Mouse (Mus musculus) liver, adult 2 months (tissue): Measurements from ENCODE around the gene F830045P16Rik. TPM values are rescaled to one million over a fixed set of nuclear protein-coding genes. Genes with fewer than 3 reads are reported as not detected.
"Not testable (repeated sequence)": the region's sequence is repeated elsewhere in the genome, so short reads cannot be mapped to it uniquely, and the experiment has no call there.

ENCODE experiments used
- DNase-seq: peaks from one replicate; pipeline ENCODE4 v3.0.0-alpha.2; 2011; ENCODE audit warnings: low read depth, low spot score; ENCODE audit errors: extremely low read depth
- H3K27ac ChIP-seq: fragments of 200-500 bp; replicated peaks from 2 replicates; pipeline ENCODE4 v1.5.1; 2012; ENCODE audit warnings: low read depth, mild to moderate bottlenecking, control low read depth, inconsistent platforms, low read length; ENCODE audit not compliant: insufficient read depth
- H3K27me3 ChIP-seq: fragments of 200-500 bp; 2 replicates; pipeline ENCODE4 v1.6.1; 2012; ENCODE audit warnings: mild to moderate bottlenecking, moderate library complexity, low read length, inconsistent platforms; ENCODE audit not compliant: control insufficient read depth, insufficient read depth
- H3K36me3 ChIP-seq: fragments of 200-500 bp; 2 replicates; pipeline ENCODE4 v1.6.1; 2012; ENCODE audit warnings: low read length, inconsistent platforms; ENCODE audit not compliant: control insufficient read depth, insufficient read depth
- H3K4me1 ChIP-seq: fragments of 200-500 bp; 2 replicates; pipeline ENCODE4 v1.6.1; 2011; ENCODE audit warnings: low read length; ENCODE audit not compliant: control insufficient read depth, insufficient read depth
- H3K4me3 ChIP-seq: fragments of 200-500 bp; 2 replicates; pipeline ENCODE4 v1.5.1; 2011; ENCODE audit warnings: low read depth, mild to moderate bottlenecking, control low read depth, low read length, moderate library complexity; ENCODE audit not compliant: insufficient read depth
- H3K79me2 ChIP-seq: fragments of 200-500 bp; 2 replicates; pipeline ENCODE4 v1.6.1; 2012; ENCODE audit warnings: inconsistent platforms, mild to moderate bottlenecking, low read length, moderate library complexity; ENCODE audit not compliant: control insufficient read depth, insufficient read depth
- H3K9ac ChIP-seq: fragments of 200-500 bp; 2 replicates; pipeline ENCODE4 v1.6.1; 2012; ENCODE audit warnings: low read depth, mild to moderate bottlenecking, control low read depth, inconsistent platforms, low read length
- CTCF ChIP-seq: fragments of 200-500 bp; IDR thresholded peaks from 2 replicates; pipeline ENCODE4 v1.5.1; 2011; ENCODE audit warnings: low read depth, low read length, control low read depth
- POLR2A ChIP-seq: fragments of 200-500 bp; IDR thresholded peaks from 2 replicates; pipeline ENCODE4 v1.6.1; 2011; ENCODE audit warnings: low read length, control low read depth; ENCODE audit not compliant: insufficient read depth; ENCODE audit errors: extremely low read depth
- WGBS: fragments of 180-500 bp; shearing (Covaris S2); methylation state at CpG from one replicate; pipeline ENCODE4 v1.1.7; 2018; 5-methylcytosine and 5-hydroxymethylcytosine counted together
- polyA plus RNA-seq: library from polyadenylated mRNA; depleted of rRNA; stranded (reverse); fragments of >200 nt; gene quantifications from 2 replicates; pipeline ENCODE4 v1.2.3, GENCODE M21; 2012
- total RNA-seq: library from RNA; depleted of rRNA; stranded (reverse); fragments of >200 nt; gene quantifications from 2 replicates; pipeline ENCODE4 v1.2.3, GENCODE M21; 2014

Gene F830045P16Rik
- total and polyA plus RNA-seq, 2 experiments: not detected

DNA sequence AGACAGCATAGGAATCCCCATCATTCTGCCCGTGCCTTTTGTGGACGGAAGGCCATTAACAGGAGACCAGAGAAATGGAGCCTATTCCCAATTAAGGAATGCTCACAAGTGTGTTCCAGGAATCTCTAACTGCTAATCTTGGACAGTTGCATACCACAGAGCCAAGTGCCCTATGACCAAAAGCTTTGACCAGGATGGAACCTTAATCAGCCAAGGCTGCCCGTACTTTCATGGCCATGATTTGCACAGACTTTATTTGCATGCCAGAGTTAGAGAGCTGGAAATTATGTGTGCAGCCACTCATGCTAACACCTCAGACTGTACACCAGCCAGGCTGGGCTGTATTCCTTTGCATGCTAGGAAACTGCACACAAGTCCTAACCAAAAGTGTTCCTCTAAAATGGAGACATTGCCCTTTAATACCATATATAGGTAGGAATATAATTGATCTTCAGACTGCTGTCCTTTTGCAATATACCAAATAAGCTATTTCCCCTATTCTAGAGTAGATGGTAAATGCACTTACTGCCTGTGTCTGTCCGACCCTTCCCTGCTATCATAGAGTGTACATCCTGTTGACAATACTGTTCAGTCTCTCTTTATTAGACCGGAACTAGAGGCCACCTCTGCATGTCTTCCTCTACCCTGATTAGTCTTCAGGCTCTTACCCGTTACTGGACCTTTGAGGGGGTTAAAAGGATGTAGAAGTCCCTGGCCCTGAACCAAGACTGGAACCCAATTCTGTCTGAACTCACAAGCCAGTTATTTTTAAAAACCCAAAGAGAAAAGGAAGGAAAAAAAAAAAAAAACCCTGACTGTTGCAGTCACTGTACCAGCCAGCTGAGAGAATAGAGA is 22.6 kb downstream of the F830045P16Rik start:
- no peak for TF ChIP-seq POLR2A
- no peak for TF ChIP-seq CTCF

DNA sequence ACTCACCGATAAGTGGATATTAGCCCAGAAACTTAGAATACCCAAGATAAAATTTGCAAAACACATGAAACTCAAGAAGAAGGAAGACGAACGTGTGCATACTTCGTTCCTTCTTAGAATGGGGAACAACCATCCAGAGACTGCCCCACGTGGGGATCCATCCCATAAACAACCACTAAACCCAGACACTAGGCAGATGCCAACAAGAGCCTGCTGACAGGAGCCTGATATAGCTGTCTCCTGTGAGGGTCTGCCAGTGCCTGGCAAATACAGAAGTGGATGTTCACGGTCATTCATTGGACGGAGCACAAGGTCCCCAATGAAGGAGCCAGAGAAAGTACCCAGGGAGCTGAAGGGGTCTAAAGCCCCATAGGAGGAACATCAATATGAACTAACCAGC is 24.3 kb downstream of the F830045P16Rik start:
- not testable (repeated sequence) for H3K4me1 ChIP-seq, H3K4me3 ChIP-seq, H3K9ac ChIP-seq, H3K36me3 ChIP-seq, H3K27ac ChIP-seq, H3K79me2 ChIP-seq, H3K27me3 ChIP-seq
- DNase-seq: peak; percentile 5
- 92% methylated on average over 7 of the region's 7 CpGs for WGBS

More for the DNA sequence above, 22.6 kb downstream of the F830045P16Rik start:
- Histone ChIP-seq H3K36me3 (no peaks in the 10 kb centered on the region), H3K27me3 (no peaks in the 10 kb centered on the region), H3K9ac (no peak overlapping the region), H3K79me2 (no peaks in the 10 kb centered on the region), H3K27ac (peak overlapping the region; percentile 84), H3K4me3 (no peak overlapping the region), H3K4me1 (peaks cover 6% of the 10 kb centered on the region; the same call in 1 of the 2 replicates)
- DNase-seq: peak; percentile 14
- WGBS: 70% methylated on average over 6 of the region's 6 CpGs

DNA sequence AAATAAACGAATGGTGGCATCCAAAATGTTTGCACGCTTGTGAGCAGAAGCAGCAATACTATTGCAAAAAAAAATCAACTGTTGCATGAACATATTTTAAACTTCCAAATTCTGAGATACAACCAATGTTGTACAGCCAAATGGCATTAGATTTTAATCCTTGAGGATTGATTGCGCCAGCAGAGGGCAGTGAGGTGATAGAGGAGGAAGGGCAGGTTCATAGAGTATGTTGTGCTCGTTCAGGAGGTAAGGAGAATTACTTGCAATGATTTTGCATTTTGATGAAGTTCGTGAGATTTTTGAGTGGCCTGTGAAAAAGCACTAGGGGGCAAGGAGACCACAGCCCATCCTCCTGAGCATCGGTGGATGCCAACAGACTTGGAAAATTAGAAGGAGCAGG is 33.8 kb downstream of the F830045P16Rik start:
- TF ChIP-seq CTCF (peak; percentile 47; the same call in 1 of the 2 replicates), POLR2A (no peak)
- WGBS: 14% methylated on average over 6 of the region's 6 CpGs
- no peaks in the 10 kb centered on the region for H3K79me2 ChIP-seq
- H3K4me1 ChIP-seq: no peaks in the 10 kb centered on the region
- peak; percentile 42 for DNase-seq
- 0 out of 2 replicates have a peak, but pooled peaks cover 2% of the 10 kb centered on the region for H3K27me3 ChIP-seq
- no peak overlapping the region for H3K9ac ChIP-seq
- no peak overlapping the region for H3K27ac ChIP-seq
- no peak overlapping the region for H3K4me3 ChIP-seq
- no peaks in the 10 kb centered on the region for H3K36me3 ChIP-seq

DNA sequence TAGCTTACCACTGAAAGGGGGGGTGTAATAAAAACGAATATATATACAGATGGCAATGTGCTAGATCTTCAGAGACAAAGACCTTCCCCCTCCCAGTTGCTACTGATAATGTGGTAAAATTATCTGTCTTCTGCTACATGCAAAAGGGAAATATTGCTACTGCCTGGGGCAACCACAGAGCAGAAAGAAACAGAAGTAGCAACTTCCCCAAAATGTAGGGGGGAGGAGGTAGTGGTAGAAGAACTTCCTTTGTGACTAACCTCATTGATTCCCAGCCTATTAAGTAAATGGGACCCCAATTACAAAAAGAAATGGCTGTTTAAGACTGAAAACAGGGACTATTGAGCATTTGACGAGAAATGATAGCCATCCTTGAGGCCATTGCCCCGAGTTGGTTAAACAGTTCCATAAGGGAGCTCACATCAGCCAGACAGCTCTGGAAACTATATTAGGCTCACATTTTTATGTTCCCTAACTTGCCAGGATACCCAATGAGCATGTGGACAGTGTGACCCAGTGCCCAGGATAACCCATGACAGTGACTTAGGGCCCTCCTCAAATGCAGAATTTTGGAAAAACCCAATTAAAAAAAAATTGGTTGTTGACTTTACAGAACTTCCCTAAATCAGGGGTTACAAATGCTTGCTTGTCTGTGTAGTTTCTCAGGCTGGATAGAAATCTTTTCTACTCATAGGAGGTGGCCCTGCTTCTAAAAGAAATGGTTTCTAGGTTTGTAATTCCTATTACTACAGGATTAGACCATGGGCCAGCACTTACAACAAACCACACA is 46.7 kb downstream of the F830045P16Rik start:
- H3K4me1 ChIP-seq: no peaks in the 10 kb centered on the region
- peak; percentile 36 for DNase-seq
- H3K4me3 ChIP-seq: no peak overlapping the region
- peak overlapping the region; percentile 44 for H3K27ac ChIP-seq
- WGBS: 65% methylated on average over 3 of the region's 3 CpGs
- TF ChIP-seq CTCF (no peak), POLR2A (no peak)
- no peaks in the 10 kb centered on the region; the same call in 1 of the 2 replicates for H3K27me3 ChIP-seq
- no peaks in the 10 kb centered on the region for H3K79me2 ChIP-seq
- no peaks in the 10 kb centered on the region for H3K36me3 ChIP-seq
- H3K9ac ChIP-seq: no peak overlapping the region

DNA sequence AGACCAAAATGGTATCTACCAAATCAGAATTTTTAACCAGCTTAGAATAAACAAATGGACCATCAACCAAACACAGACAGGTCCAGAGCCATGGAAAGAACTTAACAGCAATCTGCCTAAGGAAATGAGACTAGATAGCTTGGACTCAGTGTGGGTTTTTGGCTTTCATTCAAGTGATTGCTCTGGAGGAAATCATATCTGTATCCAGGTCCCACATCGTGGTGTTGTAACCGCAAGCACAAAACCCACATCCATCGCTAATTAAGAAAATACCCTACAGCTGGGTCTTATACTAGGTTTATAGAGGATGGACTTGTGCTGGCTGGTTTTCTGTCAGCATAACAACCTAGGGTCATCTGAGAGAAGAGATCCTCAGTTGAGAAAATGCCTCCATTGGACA is 53.3 kb downstream of the F830045P16Rik start:
- Histone ChIP-seq H3K4me1 (no peaks in the 10 kb centered on the region), H3K4me3 (no peak overlapping the region), H3K27me3 (no peaks in the 10 kb centered on the region), H3K36me3 (no peaks in the 10 kb centered on the region), H3K9ac (no peak overlapping the region), H3K27ac (no peak overlapping the region), H3K79me2 (no peaks in the 10 kb centered on the region)
- TF ChIP-seq POLR2A (no peak), CTCF (no peak)
- no peak for DNase-seq
- WGBS: 81% methylated on average over 3 of the region's 3 CpGs
